Mouse (Mus musculus): ENCODE measurements around the gene H1fnt. TPM values are rescaled to one million over a fixed set of nuclear protein-coding genes. Genes with fewer than 3 reads are reported as not detected.

The H1fnt gene
- polyA plus RNA-seq (2016; fragmentation: Nextera tagmentation; extraction: Ambion mirVana) = not detected in 2 replicates

GRCm38 (mm10) chr15:98257193-98257592 is at the start of gene H1fnt:
Gene H1fnt, minus strand, starts transcription at chr15:98257293.
- Histone ChIP-seq H3K36me3 (no peaks in the 10 kb centered on the region), H3K4me3 (no peak within 1 kb of the TSS), H3K9me3 (replicated peaks) (no peaks in the 10 kb centered on the region), H3K27me3 (ENCODE audit: low read depth, poor library complexity, severe bottlenecking) (no peaks in the 10 kb centered on the region), H3K4me1 (no peaks in the 10 kb centered on the region), H3K27ac (replicated peaks) (no peak within 1 kb of the TSS)
- WGBS = 86% methylated on average over 8 of the region's 8 CpGs
- DNase-seq (ENCODE audit: low spot score) = no peak

DNA sequence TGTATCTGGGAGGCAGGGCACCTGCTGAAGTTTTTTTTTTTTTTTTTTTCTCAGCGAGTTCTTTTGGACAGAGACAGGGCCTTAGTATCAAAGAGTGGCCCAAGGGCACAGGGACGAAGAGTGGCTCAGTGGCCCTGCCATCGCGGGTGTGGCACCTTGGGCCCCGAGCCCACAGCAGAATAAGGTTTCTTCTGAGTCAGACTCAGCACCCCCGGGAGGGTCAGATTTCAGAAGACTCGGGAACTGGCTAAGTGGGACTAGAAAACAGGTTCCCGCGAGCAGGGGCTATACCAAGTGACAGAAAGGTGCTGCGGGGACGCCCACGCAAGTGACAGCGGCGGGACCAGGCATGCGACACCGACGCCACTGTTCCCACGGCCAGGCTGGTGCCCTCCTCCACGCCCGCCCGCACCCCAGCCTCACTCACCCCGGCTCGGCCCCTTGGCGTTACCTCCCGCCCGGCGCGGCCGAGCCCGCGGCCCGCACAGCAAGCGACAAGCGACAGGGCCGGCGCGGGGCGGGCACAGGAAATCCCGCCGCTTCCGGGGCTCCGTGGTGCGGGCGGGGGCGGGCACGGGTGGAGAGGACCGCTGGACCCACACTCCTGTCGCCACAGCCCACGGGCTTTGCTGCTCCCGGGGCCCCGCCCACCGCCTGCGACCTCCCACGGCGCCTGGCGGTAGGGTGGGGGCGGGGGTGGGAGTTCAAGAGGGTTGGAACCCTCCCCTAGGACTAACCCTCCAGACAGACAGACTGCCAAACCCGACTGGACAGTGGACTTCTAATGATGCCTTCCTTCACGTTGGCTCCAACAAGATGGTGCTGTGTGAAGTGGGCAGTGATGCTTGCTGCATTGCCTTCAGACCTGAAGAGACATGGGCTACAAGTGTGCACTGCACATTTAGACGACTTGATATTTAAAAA is 38.8 kb upstream of the H1fnt start, which contains the start of gene Zfp641:
Gene Zfp641, minus strand, starts transcription at position 534 of the 924 bp plus-strand sequence.
- 3% methylated on average over 60 of the region's 60 CpGs for WGBS
- H3K27ac ChIP-seq (replicated peaks) = peak within 1 kb of the TSS; percentile 87

GRCm38 (mm10) chr15:98293651-98294050 is 36.6 kb upstream of the H1fnt start:
- no peak overlapping the region for H3K4me3 ChIP-seq
- 0 out of 2 replicates have a peak, but pooled peaks cover 5% of the 10 kb centered on the region for H3K27me3 ChIP-seq (ENCODE audit: low read depth, poor library complexity, severe bottlenecking)
- 91% methylated on average over 8 of the region's 8 CpGs for WGBS
- H3K27ac ChIP-seq (replicated peaks) = no peak overlapping the region
- no peaks in the 10 kb centered on the region for H3K9me3 ChIP-seq (replicated peaks)
- H3K4me1 ChIP-seq = peaks cover 9% of the 10 kb centered on the region
- no peaks in the 10 kb centered on the region for H3K36me3 ChIP-seq
- DNase-seq (ENCODE audit: low spot score) = no peak

More for the DNA sequence above, 38.8 kb upstream of the H1fnt start, which contains the start of gene Zfp641:
- peak within 1 kb of the TSS; percentile 77 for H3K4me3 ChIP-seq
- no peaks in the 10 kb centered on the region; the same call in 1 of the 2 replicates for H3K9me3 ChIP-seq (replicated peaks)
- H3K4me1 ChIP-seq = peaks cover 9% of the 10 kb centered on the region
- DNase-seq (ENCODE audit: low spot score) = peak; percentile 35
- 0 out of 2 replicates have a peak, but pooled peaks cover 5% of the 10 kb centered on the region for H3K27me3 ChIP-seq (ENCODE audit: low read depth, poor library complexity, severe bottlenecking)
- no peaks in the 10 kb centered on the region for H3K36me3 ChIP-seq

DNA sequence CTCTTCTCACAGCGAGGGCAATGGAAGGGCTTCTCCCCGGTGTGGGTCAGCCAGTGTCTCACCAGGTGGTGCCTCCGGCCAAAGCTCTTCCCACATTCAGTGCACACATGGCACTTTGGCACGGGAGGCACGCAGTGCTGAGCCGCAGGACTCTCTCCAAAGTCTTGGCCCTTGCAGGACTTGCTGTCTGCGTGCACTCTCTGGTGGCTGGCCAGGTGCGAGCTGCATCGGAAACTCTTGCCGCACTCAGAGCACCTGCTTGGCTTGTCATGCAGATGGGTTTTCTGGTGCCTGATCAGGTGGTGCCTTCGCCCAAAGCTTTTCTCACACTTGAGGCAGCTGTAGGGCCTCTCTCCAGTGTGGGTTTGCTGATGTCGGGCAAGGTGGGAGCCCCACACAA is 31.5 kb upstream of the H1fnt start:
- Histone ChIP-seq H3K36me3 (no peaks in the 10 kb centered on the region), H3K27me3 (ENCODE audit: low read depth, poor library complexity, severe bottlenecking) (no peaks in the 10 kb centered on the region), H3K9me3 (replicated peaks) (no peaks in the 10 kb centered on the region), H3K4me1 (no peaks in the 10 kb centered on the region), H3K27ac (replicated peaks) (no peak overlapping the region), H3K4me3 (no peak overlapping the region)
- 71% methylated on average over 12 of the region's 12 CpGs for whole genome bisulfite sequencing
- no peak for DNase-seq (ENCODE audit: low spot score)

DNA sequence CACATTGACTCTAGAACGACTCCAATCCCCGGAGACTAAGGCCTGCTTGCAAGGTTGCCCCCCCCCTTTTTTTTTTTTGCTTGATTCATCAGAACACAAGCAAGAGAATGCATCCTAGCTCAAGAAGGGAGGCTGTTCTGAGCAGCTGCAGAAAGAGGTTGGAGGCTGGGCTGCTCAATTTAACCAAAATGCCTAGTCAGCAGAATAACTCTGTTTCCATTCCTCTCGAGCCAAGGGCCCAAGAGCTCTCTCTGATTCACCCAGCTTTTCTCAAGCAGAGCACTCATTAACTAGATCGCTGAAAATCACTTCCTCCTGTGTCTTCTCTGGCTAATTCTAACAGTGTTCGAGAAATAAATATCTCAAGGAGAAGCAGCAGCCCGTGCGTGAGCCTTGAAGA is 29.3 kb upstream of the H1fnt start:
- H3K4me3 ChIP-seq = no peak overlapping the region
- no peaks in the 10 kb centered on the region for H3K36me3 ChIP-seq
- 88% methylated on average over 7 of the region's 7 CpGs for WGBS
- no peak overlapping the region for H3K27ac ChIP-seq (replicated peaks)
- no peaks in the 10 kb centered on the region for H3K9me3 ChIP-seq (replicated peaks)
- no peaks in the 10 kb centered on the region for H3K4me1 ChIP-seq
- no peak for DNase-seq (ENCODE audit: low spot score)
- H3K27me3 ChIP-seq (ENCODE audit: low read depth, poor library complexity, severe bottlenecking) = no peaks in the 10 kb centered on the region

GRCm38 (mm10) chr15:98257776-98258175 is 683 bp upstream of the H1fnt start:
- H3K9me3 ChIP-seq (replicated peaks) = no peaks in the 10 kb centered on the region
- 87% methylated on average over 7 of the region's 7 CpGs for WGBS
- H3K27me3 ChIP-seq (ENCODE audit: low read depth, poor library complexity, severe bottlenecking) = no peaks in the 10 kb centered on the region
- DNase-seq (ENCODE audit: low spot score) = no peak
- no peak overlapping the region for H3K27ac ChIP-seq (replicated peaks)
- H3K36me3 ChIP-seq = no peaks in the 10 kb centered on the region
- no peak overlapping the region for H3K4me3 ChIP-seq
- no peaks in the 10 kb centered on the region for H3K4me1 ChIP-seq

DNA sequence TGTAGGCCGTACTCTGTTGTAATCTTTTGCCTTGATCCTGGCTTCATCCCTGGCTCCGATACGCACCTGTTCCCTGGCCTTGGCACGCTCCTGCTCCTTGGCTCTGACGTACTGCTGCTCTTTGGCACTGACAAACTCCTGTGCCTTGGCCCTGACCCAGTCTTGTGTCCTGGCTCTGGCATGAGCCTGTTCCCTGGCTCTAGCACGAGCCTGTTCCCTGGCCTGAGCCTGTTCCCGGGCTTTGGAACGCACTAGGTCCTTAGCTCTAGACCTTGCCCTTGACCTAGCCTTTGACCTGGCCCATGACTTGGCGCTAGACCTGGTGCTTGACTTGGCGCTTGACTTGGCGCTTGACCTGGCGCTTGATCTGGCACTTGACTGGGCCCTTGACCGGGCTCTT is 822 bp downstream of the H1fnt start:
- H3K4me1 ChIP-seq = no peaks in the 10 kb centered on the region
- DNase-seq (ENCODE audit: low spot score) = no peak
- WGBS = 96% methylated on average over 13 of the region's 13 CpGs

GRCm38 (mm10) chr15:98235442-98235841 is 21.7 kb downstream of the H1fnt start:
- DNase-seq (ENCODE audit: low spot score) = no peak
- Histone ChIP-seq H3K27me3 (ENCODE audit: low read depth, poor library complexity, severe bottlenecking) (no peaks in the 10 kb centered on the region), H3K27ac (replicated peaks) (no peak overlapping the region), H3K4me3 (no peak overlapping the region), H3K36me3 (no peaks in the 10 kb centered on the region), H3K4me1 (no peaks in the 10 kb centered on the region), H3K9me3 (replicated peaks) (no peaks in the 10 kb centered on the region)
- 88% methylated on average over 4 of the region's 4 CpGs for WGBS

More for the DNA sequence above, 822 bp downstream of the H1fnt start:
- Histone ChIP-seq H3K4me3 (no peak overlapping the region), H3K27me3 (ENCODE audit: low read depth, poor library complexity, severe bottlenecking) (no peaks in the 10 kb centered on the region), H3K36me3 (no peaks in the 10 kb centered on the region), H3K27ac (replicated peaks) (no peak overlapping the region), H3K9me3 (replicated peaks) (no peaks in the 10 kb centered on the region)

GRCm38 (mm10) chr15:98234350-98234749 is 22.7 kb downstream of the H1fnt start, which contains the start of gene Olfr286:
Gene Olfr286, minus strand, starts transcription at chr15:98234450.
- 91% methylated on average over 4 of the region's 4 CpGs for WGBS
- Histone ChIP-seq H3K27ac (replicated peaks) (no peak within 1 kb of the TSS), H3K27me3 (ENCODE audit: low read depth, poor library complexity, severe bottlenecking) (no peaks in the 10 kb centered on the region), H3K9me3 (replicated peaks) (no peaks in the 10 kb centered on the region), H3K4me3 (no peak within 1 kb of the TSS), H3K4me1 (no peaks in the 10 kb centered on the region), H3K36me3 (no peaks in the 10 kb centered on the region)
- no peak for DNase-seq (ENCODE audit: low spot score)

DNA sequence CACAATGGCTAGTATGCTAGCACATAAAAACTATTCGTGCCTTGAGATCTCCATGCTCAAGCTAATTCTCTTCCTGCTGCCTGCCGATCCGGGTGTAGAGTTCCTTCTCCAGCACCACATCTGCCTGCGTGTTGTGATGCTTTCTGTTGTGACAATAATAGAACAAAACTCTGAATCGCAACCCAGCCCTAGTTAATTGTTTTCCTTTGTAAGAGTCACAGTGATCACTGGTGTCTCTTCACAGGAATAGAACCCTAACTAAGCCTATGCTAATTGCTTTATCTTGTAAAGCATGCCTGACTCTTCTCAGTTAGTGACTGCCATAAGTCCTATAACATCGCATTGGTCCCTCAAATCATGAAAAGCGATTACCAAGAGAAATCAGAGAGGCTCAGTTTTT is 31.0 kb downstream of the H1fnt start:
- no peaks in the 10 kb centered on the region; the same call in 1 of the 2 replicates for H3K4me1 ChIP-seq
- no peak overlapping the region for H3K4me3 ChIP-seq
- no peaks in the 10 kb centered on the region for H3K36me3 ChIP-seq
- H3K9me3 ChIP-seq (replicated peaks) = no peaks in the 10 kb centered on the region
- 69% methylated on average over 7 of the region's 7 CpGs for WGBS
- no peak overlapping the region for H3K27ac ChIP-seq (replicated peaks)
- H3K27me3 ChIP-seq (ENCODE audit: low read depth, poor library complexity, severe bottlenecking) = no peaks in the 10 kb centered on the region
- DNase-seq (ENCODE audit: low spot score) = no peak

- no peaks in the 10 kb centered on the region for H3K27me3 ChIP-seq (ENCODE audit: low read depth, poor library complexity, severe bottlenecking)
- no peak for DNase-seq (ENCODE audit: low spot score)
- peak overlapping the region; percentile 24; the same call in 1 of the 2 replicates for H3K4me3 ChIP-seq
Measured at GRCm38 (mm10) chr15:98225610-98226009, 31.5 kb downstream of the H1fnt start.

DNA sequence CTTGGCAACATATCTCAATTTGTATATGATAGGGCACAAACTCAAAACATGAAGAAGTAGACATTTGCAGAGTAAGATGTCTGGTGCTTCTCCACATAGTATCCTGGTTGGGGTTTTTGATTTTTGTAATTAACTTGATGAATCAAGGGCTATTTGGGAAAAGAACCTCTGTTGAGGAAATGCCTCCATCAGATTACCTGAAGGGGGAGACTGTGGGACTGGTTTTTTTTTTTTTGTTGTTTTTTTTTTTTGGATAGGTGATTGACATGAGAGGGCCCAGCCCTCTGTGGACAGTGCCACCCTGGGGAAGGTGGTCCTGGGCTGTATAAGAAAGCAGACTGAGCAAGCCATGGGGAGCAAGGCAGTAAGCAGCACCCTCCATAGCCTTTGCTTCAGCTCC is 34.7 kb downstream of the H1fnt start:
- H3K27ac ChIP-seq (replicated peaks) = no peak overlapping the region
- DNase-seq (ENCODE audit: low spot score) = no peak
- no peaks in the 10 kb centered on the region for H3K9me3 ChIP-seq (replicated peaks)
- H3K4me3 ChIP-seq = no peak overlapping the region
- no peaks in the 10 kb centered on the region for H3K36me3 ChIP-seq
- no peaks in the 10 kb centered on the region for H3K27me3 ChIP-seq (ENCODE audit: low read depth, poor library complexity, severe bottlenecking)
- H3K4me1 ChIP-seq = no peaks in the 10 kb centered on the region; the same call in 1 of the 2 replicates

More at GRCm38 (mm10) chr15:98225610-98226009, 31.5 kb downstream of the H1fnt start:
- Histone ChIP-seq H3K9me3 (replicated peaks) (no peaks in the 10 kb centered on the region), H3K27ac (replicated peaks) (no peak overlapping the region), H3K36me3 (no peaks in the 10 kb centered on the region), H3K4me1 (no peaks in the 10 kb centered on the region; the same call in 1 of the 2 replicates)
- 43% methylated on average over 16 of the region's 16 CpGs for WGBS

- Histone ChIP-seq H3K4me3 (no peak within 1 kb of the TSS), H3K36me3 (no peaks in the 10 kb centered on the region), H3K27me3 (ENCODE audit: low read depth, poor library complexity, severe bottlenecking) (no peaks in the 10 kb centered on the region), H3K4me1 (no peaks in the 10 kb centered on the region; the same call in 1 of the 2 replicates), H3K27ac (replicated peaks) (no peak within 1 kb of the TSS), H3K9me3 (replicated peaks) (no peaks in the 10 kb centered on the region)
- WGBS = 76% methylated on average over 4 of the region's 4 CpGs
- no peak for DNase-seq (ENCODE audit: low spot score)
Measured at GRCm38 (mm10) chr15:98220877-98221276, 36.2 kb downstream of the H1fnt start, which contains the start of the genes Gm44579 and Olfr287. Gene Gm44579, minus strand, starts transcription at chr15:98220977. Gene Olfr287, minus strand, starts transcription at chr15:98221056.

All from midbrain, embryonic 10.5 days (tissue).